Mouse (Mus musculus) heart, embryonic 13.5 days (tissue): ENCODE measurements around the gene Ppp1r3f. TPM values are rescaled to one million over a fixed set of nuclear protein-coding genes. Genes with fewer than 3 reads are reported as not detected.
A peak's percentile ranks its signal among the peaks of the same experiment; 100 is the strongest.

Experiments
- ATAC-seq: fragments of 200-750 bp; cut with Nextera tagmentation; 2 replicates; pipeline ENCODE4 v1.8.0; 2017; ENCODE audit warnings: moderate TSS enrichment; ENCODE audit not compliant: insufficient number of reproducible peaks, low FRiP score, low TSS enrichment; ENCODE audit errors: extremely low read depth
- H3K27ac ChIP-seq: fragments of 300-500 bp; sonication (generic); replicated peaks from 2 replicates; pipeline ENCODE4 v1.5.1; 2015; ENCODE audit warnings: moderate library complexity, mild to moderate bottlenecking, inconsistent platforms
- H3K27me3 ChIP-seq: fragments of 300-500 bp; sonication (generic); replicated peaks from 2 replicates; pipeline ENCODE4 v1.6.1; 2015; ENCODE audit warnings: mild to moderate bottlenecking, inconsistent platforms
- H3K36me3 ChIP-seq: fragments of 300-500 bp; sonication (generic); 2 replicates; pipeline ENCODE4 v1.6.1; 2015; ENCODE audit warnings: mild to moderate bottlenecking, inconsistent platforms
- H3K4me1 ChIP-seq: fragments of 300-500 bp; sonication (generic); 2 replicates; pipeline ENCODE4 v1.6.1; 2015; ENCODE audit warnings: inconsistent platforms
- H3K4me2 ChIP-seq: fragments of 300-500 bp; sonication (generic); 2 replicates; pipeline ENCODE4 v1.6.1; 2015; ENCODE audit warnings: inconsistent platforms, mild to moderate bottlenecking, moderate library complexity
- H3K4me3 ChIP-seq: fragments of 300-500 bp; sonication (generic); 2 replicates; pipeline ENCODE4 v1.5.1; 2015; ENCODE audit warnings: moderate library complexity, mild to moderate bottlenecking, inconsistent platforms
- H3K9ac ChIP-seq: fragments of 300-500 bp; sonication (generic); 2 replicates; pipeline ENCODE4 v1.6.1; 2015; ENCODE audit warnings: inconsistent platforms, mild to moderate bottlenecking, moderate library complexity
- H3K9me3 ChIP-seq: fragments of 300-500 bp; sonication (generic); 2 replicates; pipeline ENCODE4 v1.6.1; 2016; ENCODE audit warnings: inconsistent platforms
- WGBS: fragments of 180-500 bp; shearing (Covaris S2); methylation state at CpG from one replicate; pipeline ENCODE4 v1.1.7; 2015; ENCODE audit warnings: mixed read lengths; 5-methylcytosine and 5-hydroxymethylcytosine counted together
- polyA plus RNA-seq: library from polyadenylated mRNA; unstranded; fragments of >200 nt; fragmentation: Nextera tagmentation; extraction: Ambion mirVana; gene quantifications from 2 replicates; pipeline ENCODE4 v1.2.1, GENCODE M21; 2015

The Ppp1r3f gene
- polyA plus RNA-seq: 1.4 and 1.8 TPM in 2 replicates

GRCm38 (mm10) chrX:7574087-7574884 is at the start of gene Ppp1r3f:
Gene Ppp1r3f (minus strand): TSS chrX:7574283.
- H3K9me3 ChIP-seq: no peaks in the 10 kb centered on the region
- ATAC-seq: peak; percentile 91
- peaks cover 31% of the 10 kb centered on the region for H3K4me1 ChIP-seq
- peak within 1 kb of the TSS; percentile 73 for H3K4me2 ChIP-seq
- H3K36me3 ChIP-seq: no peaks in the 10 kb centered on the region
- H3K4me3 ChIP-seq: peak within 1 kb of the TSS; percentile 63
- H3K27ac ChIP-seq: peak within 1 kb of the TSS; percentile 86
- H3K9ac ChIP-seq: peak within 1 kb of the TSS; percentile 85
- H3K27me3 ChIP-seq: no peaks in the 10 kb centered on the region
- 15% methylated on average over 54 of the region's 65 CpGs for WGBS

GRCm38 (mm10) chrX:7617889-7618551 is 43.9 kb upstream of the Ppp1r3f start:
- no peak for ATAC-seq
- Histone ChIP-seq H3K27me3 (no peaks in the 10 kb centered on the region), H3K4me3 (no peak overlapping the region), H3K27ac (no peak overlapping the region), H3K9me3 (no peaks in the 10 kb centered on the region), H3K9ac (no peak overlapping the region), H3K4me1 (no peaks in the 10 kb centered on the region), H3K36me3 (no peaks in the 10 kb centered on the region), H3K4me2 (no peak overlapping the region)
- WGBS: 66% methylated on average over 12 of the region's 12 CpGs

GRCm38 (mm10) chrX:7610536-7611258 is 36.6 kb upstream of the Ppp1r3f start:
- peak overlapping the region; percentile 75 for H3K4me2 ChIP-seq
- no peaks in the 10 kb centered on the region for H3K9me3 ChIP-seq
- no peaks in the 10 kb centered on the region for H3K36me3 ChIP-seq
- 16% methylated on average over 26 of the region's 26 CpGs for WGBS
- peak overlapping the region; percentile 61 for H3K9ac ChIP-seq
- H3K4me3 ChIP-seq: peak overlapping the region; percentile 50
- no peak overlapping the region for H3K27ac ChIP-seq
- H3K4me1 ChIP-seq: 0 out of 2 replicates have a peak, but pooled peaks cover 3% of the 10 kb centered on the region
- no peak for ATAC-seq
- H3K27me3 ChIP-seq: peaks cover 24% of the 10 kb centered on the region; the same call in 1 of the 2 replicates

GRCm38 (mm10) chrX:7610035-7610434 is 36.0 kb upstream of the Ppp1r3f start:
- Histone ChIP-seq H3K9me3 (no peaks in the 10 kb centered on the region), H3K27ac (no peak overlapping the region), H3K4me1 (0 out of 2 replicates have a peak, but pooled peaks cover 3% of the 10 kb centered on the region), H3K36me3 (no peaks in the 10 kb centered on the region), H3K4me2 (peak overlapping the region; percentile 75), H3K4me3 (peak overlapping the region; percentile 50), H3K27me3 (peaks cover 24% of the 10 kb centered on the region; the same call in 1 of the 2 replicates), H3K9ac (peak overlapping the region; percentile 61; the same call in 1 of the 2 replicates)
- no peak for ATAC-seq
- 17% methylated on average over 21 of the region's 21 CpGs for WGBS

GRCm38 (mm10) chrX:7606783-7607182 is 32.7 kb upstream of the Ppp1r3f start, which contains the start of gene Cacna1f:
Gene Cacna1f (plus strand): TSS chrX:7607083.
- Histone ChIP-seq H3K9ac (no peak within 1 kb of the TSS), H3K4me1 (0 out of 2 replicates have a peak, but pooled peaks cover 3% of the 10 kb centered on the region), H3K36me3 (no peaks in the 10 kb centered on the region), H3K27ac (no peak within 1 kb of the TSS), H3K4me2 (no peak within 1 kb of the TSS), H3K27me3 (peaks cover 24% of the 10 kb centered on the region; the same call in 1 of the 2 replicates), H3K9me3 (no peaks in the 10 kb centered on the region), H3K4me3 (no peak within 1 kb of the TSS)
- 69% methylated on average over 6 of the region's 6 CpGs for whole genome bisulfite sequencing
- no peak for ATAC-seq

GRCm38 (mm10) chrX:7605575-7605941 is 31.5 kb upstream of the Ppp1r3f start:
- H3K4me2 ChIP-seq: peak overlapping the region; percentile 11; the same call in 1 of the 2 replicates
- H3K9me3 ChIP-seq: no peaks in the 10 kb centered on the region
- 0 out of 2 replicates have a peak, but pooled peaks cover 3% of the 10 kb centered on the region for H3K4me1 ChIP-seq
- no peak for ATAC-seq
- no peak overlapping the region for H3K27ac ChIP-seq
- peaks cover 11% of the 10 kb centered on the region; the same call in 1 of the 2 replicates for H3K27me3 ChIP-seq
- 38% methylated on average over 8 of the region's 8 CpGs for WGBS
- H3K9ac ChIP-seq: no peak overlapping the region
- H3K4me3 ChIP-seq: no peak overlapping the region
- H3K36me3 ChIP-seq: no peaks in the 10 kb centered on the region

- Histone ChIP-seq H3K27ac (no peak within 1 kb of the TSS), H3K27me3 (peaks cover 11% of the 10 kb centered on the region; the same call in 1 of the 2 replicates), H3K4me2 (peak within 1 kb of the TSS; percentile 69), H3K4me3 (peak within 1 kb of the TSS; percentile 59), H3K9me3 (no peaks in the 10 kb centered on the region), H3K4me1 (0 out of 2 replicates have a peak, but pooled peaks cover under 1% of the 10 kb centered on the region), H3K36me3 (0 out of 2 replicates have a peak, but pooled peaks cover under 1% of the 10 kb centered on the region), H3K9ac (peak within 1 kb of the TSS; percentile 78)
- ATAC-seq: peak; percentile 77; the same call in 1 of the 2 replicates
- WGBS: 12% methylated on average over 28 of the region's 28 CpGs
Observed at GRCm38 (mm10) chrX:7604879-7605574, 30.9 kb upstream of the Ppp1r3f start, which contains the start of gene Ccdc22. Gene Ccdc22 (minus strand): TSS chrX:7605517.

GRCm38 (mm10) chrX:7604004-7604403 is 29.9 kb upstream of the Ppp1r3f start:
- no peak overlapping the region for H3K4me3 ChIP-seq
- WGBS: 77% methylated on average over 7 of the region's 7 CpGs
- no peaks in the 10 kb centered on the region for H3K9me3 ChIP-seq
- peaks cover 11% of the 10 kb centered on the region; the same call in 1 of the 2 replicates for H3K27me3 ChIP-seq
- H3K9ac ChIP-seq: 0 out of 2 replicates have a peak overlapping the region, but pooled peaks have one; percentile 37
- H3K4me2 ChIP-seq: peak overlapping the region; percentile 69
- peaks cover 10% of the 10 kb centered on the region; the same call in 1 of the 2 replicates for H3K36me3 ChIP-seq
- no peak for ATAC-seq
- no peak overlapping the region for H3K27ac ChIP-seq
- H3K4me1 ChIP-seq: no peaks in the 10 kb centered on the region

GRCm38 (mm10) chrX:7595371-7595770 is 21.3 kb upstream of the Ppp1r3f start:
- Histone ChIP-seq H3K9ac (no peak overlapping the region), H3K4me3 (no peak overlapping the region), H3K4me1 (no peaks in the 10 kb centered on the region), H3K9me3 (no peaks in the 10 kb centered on the region), H3K36me3 (peaks cover 51% of the 10 kb centered on the region), H3K27me3 (no peaks in the 10 kb centered on the region), H3K27ac (no peak overlapping the region), H3K4me2 (no peak overlapping the region)
- ATAC-seq: no peak
- 88% methylated on average over 9 of the region's 9 CpGs for WGBS

- no peak overlapping the region for H3K4me3 ChIP-seq
- ATAC-seq: no peak
- H3K4me2 ChIP-seq: no peak overlapping the region
- no peak overlapping the region for H3K27ac ChIP-seq
- no peaks in the 10 kb centered on the region for H3K4me1 ChIP-seq
- 80% methylated on average over 4 of the region's 5 CpGs for WGBS
- H3K36me3 ChIP-seq: peaks cover 10% of the 10 kb centered on the region
- H3K27me3 ChIP-seq: no peaks in the 10 kb centered on the region
- H3K9ac ChIP-seq: no peak overlapping the region
- H3K9me3 ChIP-seq: no peaks in the 10 kb centered on the region
Observed at GRCm38 (mm10) chrX:7586356-7586755, 12.3 kb upstream of the Ppp1r3f start.
